Mouse (Mus musculus) bone marrow, adult 2 months (tissue): Measurements from ENCODE around the gene Ndufb7.

Experiments used
- CTCF ChIP-seq: fragments of 200-500 bp; IDR thresholded peaks from 2 replicates; pipeline ENCODE4 v1.5.1; 2011; ENCODE audit warnings: low read length, control low read depth; ENCODE audit not compliant: control insufficient read depth, insufficient read depth
- POLR2A ChIP-seq: fragments of 200-500 bp; IDR thresholded peaks from 2 replicates; pipeline ENCODE4 v1.6.1; 2011; ENCODE audit warnings: low read depth, mild to moderate bottlenecking, control low read depth, low read length, borderline replicate concordance; ENCODE audit not compliant: control insufficient read depth

DNA sequence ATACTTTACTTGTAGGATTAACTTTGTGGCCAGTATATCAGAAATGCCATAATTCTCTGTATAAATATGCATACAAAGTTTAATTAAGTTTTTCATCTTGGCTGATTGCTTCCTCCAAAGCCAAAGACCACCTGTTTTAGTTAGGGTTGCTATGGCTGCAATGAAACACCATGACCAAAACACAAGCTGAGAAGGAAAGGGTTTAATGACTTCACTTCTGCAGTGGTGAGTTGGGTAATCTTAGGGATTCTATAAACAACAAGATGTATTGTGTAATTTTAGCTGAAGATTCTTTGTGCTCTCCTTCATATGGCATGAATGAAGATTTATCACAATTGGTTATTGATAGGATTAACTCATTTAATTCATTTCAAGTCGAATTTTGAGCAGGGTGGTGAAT, 45.2 kb upstream of the Ndufb7 start:
- TF ChIP-seq CTCF (no peak), POLR2A (no peak)
